Comparison of ENCODE assay signal across 9 mouse cellular contexts in genomic region chr15:77801188-77801587, GRCm38 (mm10). TPM values are rescaled to one million over a fixed set of nuclear protein-coding genes. Genes with fewer than 3 reads are reported as not detected.
A peak's percentile ranks its signal among the peaks of the same experiment; 100 is the strongest.
DNase-seq lines count a peak whose midpoint lies in the region; ATAC-seq and TF ChIP-seq lines count a peak whose summit lies in the region.
"Had no signal": no experiment of that assay in that cellular context is flagged by ENCODE, and none has a peak within 500 bp of the region (broad histone marks: within the 10 kb centered on the region; RNA-seq: fewer than 3 reads in every experiment).

No protein-coding gene starts in this region.

- H3K27ac ChIP-seq in heart, embryonic 13.5 days (replicated peaks), result peak overlapping the region; percentile 98
- peak overlapping the region; percentile 89 for H3K27ac ChIP-seq in spleen, adult 2 months (ENCODE audit: insufficient read depth, low read length)
- peak overlapping the region; percentile 98 for H3K27ac ChIP-seq in stomach, embryonic 14.5 days (ENCODE audit: low read length)

- H3K4me1 ChIP-seq in heart, embryonic 13.5 days, result peaks cover 100% of the 10 kb centered on the region
- H3K4me1 ChIP-seq in spleen, adult 2 months (ENCODE audit: control insufficient read depth, insufficient read depth, insufficient read length), result peaks cover 70% of the 10 kb centered on the region
- peaks cover 44% of the 10 kb centered on the region for H3K4me1 ChIP-seq in stomach, embryonic 14.5 days (ENCODE audit: control insufficient read depth, insufficient read depth, low read length)

- ATAC-seq in heart, embryonic 13.5 days (ENCODE audit: extremely low read depth, insufficient number of reproducible peaks, low FRiP score, low TSS enrichment), result no peak
- ATAC-seq in stomach, embryonic 14.5 days (ENCODE audit: insufficient number of reproducible peaks, insufficient read depth, low FRiP score, low read depth), result no peak

- no peaks in the 10 kb centered on the region for H3K27me3 ChIP-seq in heart, embryonic 13.5 days (replicated peaks)
- no peaks in the 10 kb centered on the region for H3K27me3 ChIP-seq in spleen, adult 2 months (ENCODE audit: control insufficient read depth, insufficient read depth, low read length)
- no peaks in the 10 kb centered on the region for H3K27me3 ChIP-seq in stomach, embryonic 14.5 days (ENCODE audit: control insufficient read depth, insufficient read depth, low read length)

- H3K4me3 ChIP-seq in heart, embryonic 13.5 days, result no peak overlapping the region
- no peak overlapping the region for H3K4me3 ChIP-seq in spleen, adult 2 months (ENCODE audit: extremely low read depth, insufficient read depth, insufficient read length)
- H3K4me3 ChIP-seq in stomach, embryonic 14.5 days (ENCODE audit: low read depth, low read length), result no peak overlapping the region
- H3K4me3 ChIP-seq: erythroblast, embryonic 14.5 days had no signal

- intact Hi-C loops in left cerebral cortex, postnatal 10 days (cut with DNase I), result loop anchor here (5.0 kb wide), 1 partner anchor 41 kb away; the partner anchor contains the start of gene Myh9

- no peak for DNase-seq in heart, adult 18-20 months
- no peak for DNase-seq in spleen, adult 2 months (ENCODE audit: low read depth in 1 of 2, low spot score in 2 of 2)
- DNase-seq in spleen, postnatal 10 days (ENCODE audit: low spot score in 2 of 2), result no peak
- peak; percentile 78 for DNase-seq in induced T-regulatory cell, adult 2 months (ENCODE audit: low read depth)
- DNase-seq in cerebellum, postnatal 36 days, result no peak
- no peak for DNase-seq in left cerebral cortex, postnatal 10 days (ENCODE audit: extremely low spot score in 1 of 2, low spot score in 2 of 2)

- WGBS in heart, embryonic 13.5 days, result 16% methylated on average over 4 of the region's 4 CpGs
- WGBS in spleen, adult 2 months, result 14% methylated on average over 4 of the region's 4 CpGs
- WGBS in stomach, embryonic 14.5 days, result 52% methylated on average over 4 of the region's 4 CpGs

- H3K36me3 ChIP-seq in heart, embryonic 13.5 days, result peaks cover 69% of the 10 kb centered on the region
- peaks cover 50% of the 10 kb centered on the region for H3K36me3 ChIP-seq in spleen, adult 2 months (ENCODE audit: control insufficient read depth, insufficient read depth, low read length)
- H3K36me3 ChIP-seq in stomach, embryonic 14.5 days (ENCODE audit: control insufficient read depth, insufficient read depth, low read length), result peaks cover 56% of the 10 kb centered on the region

- no peaks in the 10 kb centered on the region for H3K9me3 ChIP-seq in heart, embryonic 13.5 days
- no peaks in the 10 kb centered on the region for H3K9me3 ChIP-seq in stomach, embryonic 14.5 days (ENCODE audit: control insufficient read depth, low read depth, low read length)

- no peak for TF ChIP-seq POLR2A in spleen, adult 2 months (IDR thresholded peaks at IDR 0.05; ENCODE audit: low read depth, low read length)

- H3K4me2 ChIP-seq in heart, embryonic 13.5 days, result no peak overlapping the region
- no peak overlapping the region for H3K4me2 ChIP-seq in stomach, embryonic 14.5 days (replicated peaks; ENCODE audit: low read depth, low read length)

- peak overlapping the region; percentile 74 for H3K9ac ChIP-seq in heart, embryonic 13.5 days
- no peak overlapping the region for H3K9ac ChIP-seq in stomach, embryonic 14.5 days (replicated peaks; ENCODE audit: low read depth, low read length)

- TF ChIP-seq CTCF in spleen, adult 2 months (IDR thresholded peaks at IDR 0.05; ENCODE audit: extremely low read depth, insufficient read depth, insufficient read length, insufficient replicate concordance), result no peak

RNA-seq across cellular contexts. Expression of gene Myh9, which starts 40.8 kb away (rescaled TPM):
- polyA plus RNA-seq in heart, embryonic 13.5 days (2015; fragmentation: Nextera tagmentation; extraction: Ambion mirVana), result 24.8 and 25.0 TPM in 2 replicates
- 100 to 1,000 TPM; 117 to 119 TPM for total RNA-seq in heart, adult 18-20 months (2021)
- 138 and 142 TPM in 2 replicates for polyA plus RNA-seq in spleen, adult 2 months (2012; rRNA removed)
- 75.4 and 77.1 TPM in 2 replicates for polyA plus RNA-seq in stomach, embryonic 14.5 days (2014; fragmentation: Nextera tagmentation; extraction: Ambion mirVana)
- total RNA-seq in left cerebral cortex, postnatal 10 days (2021), result 10 to 100 TPM; 58.2 to 58.8 TPM

RNA-seq across cellular contexts. Expression of gene Apol8, which starts 44.4 kb away (rescaled TPM):
- polyA plus RNA-seq in heart, embryonic 13.5 days (2015; fragmentation: Nextera tagmentation; extraction: Ambion mirVana), result 0.32 and 0.78 TPM in 2 replicates
- not detected for total RNA-seq in heart, adult 18-20 months (2021)
- 4.3 and 5.9 TPM in 2 replicates for polyA plus RNA-seq in spleen, adult 2 months (2012; rRNA removed)
- polyA plus RNA-seq in stomach, embryonic 14.5 days (2014; fragmentation: Nextera tagmentation; extraction: Ambion mirVana), result 0.55 TPM in 1 of 2 replicates, not detected in the other
- 1 to 10 TPM in 1 of 2 experiments, under 1 TPM in 1; 0.97 to 1.2 TPM for total RNA-seq in left cerebral cortex, postnatal 10 days (2021)
